Mouse (Mus musculus) midbrain, embryonic 10.5 days (tissue): ENCODE data around the gene Snapin. TPM values are rescaled to one million over a fixed set of nuclear protein-coding genes. Genes with fewer than 3 reads are reported as not detected.

Experiments
- DNase-seq: peaks from one replicate; pipeline ENCODE4 v3.0.0-alpha.2; 2017; ENCODE audit warnings: low spot score
- H3K27ac ChIP-seq: fragments of 300-500 bp; sonication (generic); replicated peaks from 2 replicates; pipeline ENCODE4 v1.5.1; 2016; ENCODE audit warnings: mild to moderate bottlenecking
- H3K27me3 ChIP-seq: fragments of 300-500 bp; sonication (generic); 2 replicates; pipeline ENCODE4 v1.6.1; 2016; ENCODE audit warnings: low read depth, mild to moderate bottlenecking; ENCODE audit not compliant: poor library complexity, severe bottlenecking
- H3K36me3 ChIP-seq: fragments of 300-500 bp; sonication (generic); 2 replicates; pipeline ENCODE4 v1.6.1; 2016; ENCODE audit warnings: mild to moderate bottlenecking, moderate library complexity
- H3K4me1 ChIP-seq: fragments of 300-500 bp; sonication (generic); 2 replicates; pipeline ENCODE4 v1.6.1; 2016
- H3K4me3 ChIP-seq: fragments of 300-500 bp; sonication (generic); 2 replicates; pipeline ENCODE4 v1.5.1; 2016; ENCODE audit warnings: mild to moderate bottlenecking, moderate library complexity
- H3K9me3 ChIP-seq: fragments of 300-500 bp; sonication (generic); replicated peaks from 2 replicates; pipeline ENCODE4 v1.6.1; 2016; ENCODE audit warnings: mild to moderate bottlenecking
- WGBS: fragments of 180-500 bp; shearing (Covaris S2); methylation state at CpG from one replicate; pipeline ENCODE4 v1.1.7; 2016; 5-methylcytosine and 5-hydroxymethylcytosine counted together
- polyA plus RNA-seq: library from polyadenylated mRNA; unstranded; fragments of >200 nt; fragmentation: Nextera tagmentation; extraction: Ambion mirVana; gene quantifications from 2 replicates; pipeline ENCODE4 v1.2.1, GENCODE M21; 2016

Gene Snapin
- polyA plus RNA-seq, 1 experiment from 2014 or later, result 65.5 TPM

DNA sequence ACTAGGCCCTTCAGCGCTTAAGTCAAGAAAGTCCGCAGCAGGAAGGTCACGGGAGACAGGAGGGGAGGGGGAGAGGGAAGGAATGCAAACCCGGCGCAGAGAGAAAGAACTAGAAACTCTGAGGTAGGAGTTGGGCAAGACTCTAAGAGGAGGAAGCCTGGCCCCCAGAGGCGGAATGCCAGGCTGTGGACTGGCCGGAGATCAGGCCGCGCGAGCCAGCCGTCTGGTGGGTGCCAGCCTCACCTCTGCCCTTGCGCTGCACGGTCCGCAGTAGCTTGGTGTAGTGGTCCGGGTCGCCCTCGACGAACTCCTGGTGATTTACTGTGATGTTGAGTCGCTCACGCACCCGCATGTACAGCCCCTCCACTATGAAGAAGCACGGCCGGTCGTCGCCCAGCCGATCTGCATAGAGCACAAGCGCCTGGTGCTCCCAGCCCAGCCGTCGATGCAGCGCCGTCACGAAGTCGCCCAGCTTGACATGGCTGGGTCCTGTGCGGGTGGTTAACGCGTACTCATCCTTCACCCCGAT, 26.2 kb downstream of the Snapin start:
- peaks cover 22% of the 10 kb centered on the region for H3K4me1 ChIP-seq
- peak overlapping the region; percentile 50 for H3K4me3 ChIP-seq
- 11% methylated on average over 37 of the region's 37 CpGs for WGBS
- H3K36me3 ChIP-seq, result no peaks in the 10 kb centered on the region
- no peaks in the 10 kb centered on the region for H3K9me3 ChIP-seq
- peak; percentile 33 for DNase-seq
- no peak overlapping the region; the same call in 1 of the 2 replicates for H3K27ac ChIP-seq
- H3K27me3 ChIP-seq, result peaks cover 73% of the 10 kb centered on the region

DNA sequence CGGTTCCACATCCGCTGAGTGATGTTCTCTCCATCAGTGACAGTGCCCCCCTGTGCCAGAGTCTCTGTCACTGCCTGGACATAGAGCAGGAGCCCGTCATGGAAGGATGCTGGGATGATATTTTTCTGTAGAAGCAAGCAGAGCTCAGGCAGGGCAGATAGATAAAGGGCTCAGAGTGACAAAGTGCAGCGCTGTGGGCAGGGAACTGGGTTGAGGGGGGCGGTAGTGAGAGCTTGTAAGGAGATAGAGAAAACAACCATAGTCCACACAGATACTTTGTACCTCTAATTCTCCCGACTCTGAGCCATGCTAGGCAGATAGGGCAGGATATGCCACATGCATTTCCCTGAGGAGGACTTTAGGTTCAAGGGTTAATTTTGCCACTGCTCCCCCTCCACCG, 28.3 kb downstream of the Snapin start:
- Histone ChIP-seq H3K27me3 (peaks cover 77% of the 10 kb centered on the region), H3K4me1 (peaks cover 22% of the 10 kb centered on the region), H3K27ac (no peak overlapping the region), H3K36me3 (no peaks in the 10 kb centered on the region), H3K4me3 (no peak overlapping the region), H3K9me3 (no peaks in the 10 kb centered on the region)
- WGBS, result 25% methylated on average over 7 of the region's 7 CpGs
- no peak for DNase-seq

DNA sequence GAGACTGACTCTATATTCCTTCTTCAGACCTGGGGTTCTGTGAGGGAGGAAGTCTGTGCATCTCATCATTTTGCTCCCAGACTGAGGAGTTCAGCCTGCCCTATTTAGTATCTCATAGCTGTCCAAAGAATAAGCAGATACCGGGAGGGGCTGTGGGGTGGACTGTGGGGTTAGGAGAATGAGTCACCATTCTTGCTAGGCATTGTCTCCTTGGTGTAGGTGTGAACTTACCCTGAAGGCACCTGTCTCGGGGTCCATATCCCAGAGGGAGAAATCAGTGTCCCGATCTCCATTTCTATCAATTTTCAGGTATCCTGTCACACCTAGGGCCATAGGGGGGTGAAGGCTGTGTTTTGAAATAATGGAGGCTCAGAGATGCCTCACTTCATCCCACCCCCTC, 28.9 kb downstream of the Snapin start:
- no peak for DNase-seq
- Histone ChIP-seq H3K27me3 (peaks cover 76% of the 10 kb centered on the region), H3K9me3 (no peaks in the 10 kb centered on the region), H3K36me3 (no peaks in the 10 kb centered on the region), H3K4me3 (no peak overlapping the region), H3K4me1 (peaks cover 22% of the 10 kb centered on the region), H3K27ac (no peak overlapping the region)
- WGBS, result 92% methylated on average over 3 of the region's 3 CpGs

DNA sequence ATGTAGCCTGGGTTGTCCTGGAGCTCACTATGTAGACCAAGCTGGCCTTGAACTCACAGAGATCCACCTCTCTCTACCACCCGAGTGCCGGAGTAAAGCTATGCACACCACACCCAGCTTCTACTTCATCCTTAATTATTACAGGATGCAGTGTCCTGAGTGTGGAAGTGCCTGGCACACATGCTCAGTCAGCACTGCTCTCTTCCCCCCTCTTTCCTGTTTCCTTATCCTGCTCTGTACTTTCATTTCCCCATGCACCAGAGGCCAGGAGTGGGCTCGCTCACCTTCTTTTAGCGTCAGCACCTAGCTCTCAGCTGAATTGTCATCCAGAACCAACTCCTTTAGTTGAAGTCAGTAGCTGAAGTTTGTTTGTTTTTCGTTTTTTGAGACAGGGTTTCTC, 30.5 kb downstream of the Snapin start:
- Histone ChIP-seq H3K4me3 (no peak overlapping the region), H3K27me3 (peaks cover 68% of the 10 kb centered on the region), H3K4me1 (peaks cover 11% of the 10 kb centered on the region), H3K9me3 (no peaks in the 10 kb centered on the region), H3K27ac (no peak overlapping the region), H3K36me3 (no peaks in the 10 kb centered on the region)
- DNase-seq, result no peak
- WGBS, result 85% methylated on average over 5 of the region's 5 CpGs

DNA sequence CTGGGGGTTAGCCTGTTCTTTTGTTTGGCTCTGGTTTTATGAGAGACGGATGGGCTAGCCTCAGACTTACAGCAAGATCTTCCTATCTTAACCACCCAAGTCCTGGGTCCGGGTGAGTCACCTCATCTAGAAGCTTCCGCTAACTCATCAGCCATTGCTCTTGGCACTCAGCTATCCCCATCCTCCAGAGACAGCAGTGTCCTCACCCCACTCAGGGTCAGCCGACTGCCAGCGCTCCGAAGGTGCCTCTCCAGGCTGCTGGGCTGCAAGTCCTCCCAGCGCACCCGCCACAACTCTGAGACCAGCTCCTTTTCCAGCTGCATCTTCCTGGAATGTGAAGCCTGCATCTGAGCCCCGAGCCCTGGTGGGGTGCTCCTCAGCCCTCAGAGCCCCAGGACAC, 31.1 kb downstream of the Snapin start:
- H3K27me3 ChIP-seq, result peaks cover 62% of the 10 kb centered on the region
- no peak overlapping the region for H3K27ac ChIP-seq
- WGBS, result 82% methylated on average over 9 of the region's 9 CpGs

DNA sequence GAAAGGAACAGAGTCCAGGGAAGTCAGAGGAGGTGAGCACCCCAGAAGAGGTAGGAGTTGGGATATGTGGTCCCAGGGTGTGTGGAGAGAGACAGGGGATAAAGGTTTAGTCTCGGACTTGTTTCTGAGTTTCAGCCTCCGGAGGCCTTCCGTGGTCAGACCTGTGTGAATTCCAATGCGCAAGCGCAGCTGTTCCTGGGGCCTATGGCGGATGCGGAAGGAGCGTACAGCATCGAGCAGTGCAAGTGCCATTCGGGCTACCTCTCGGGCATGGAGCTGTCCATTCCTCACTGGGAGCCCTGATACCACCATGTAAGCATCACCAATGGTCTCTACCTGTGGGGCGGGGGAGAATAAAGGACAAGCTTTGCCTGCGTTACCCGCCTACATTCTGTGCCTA, 35.9 kb downstream of the Snapin start:
- Histone ChIP-seq H3K9me3 (no peaks in the 10 kb centered on the region), H3K27me3 (peaks cover 18% of the 10 kb centered on the region; the same call in 1 of the 2 replicates), H3K4me3 (no peak overlapping the region), H3K36me3 (no peaks in the 10 kb centered on the region), H3K4me1 (peaks cover 12% of the 10 kb centered on the region), H3K27ac (no peak overlapping the region)
- no peak for DNase-seq
- 87% methylated on average over 14 of the region's 14 CpGs for WGBS

More for the DNA sequence above, 31.1 kb downstream of the Snapin start:
- Histone ChIP-seq H3K4me3 (no peak overlapping the region), H3K36me3 (no peaks in the 10 kb centered on the region), H3K9me3 (no peaks in the 10 kb centered on the region), H3K4me1 (peaks cover 5% of the 10 kb centered on the region)
- no peak for DNase-seq

DNA sequence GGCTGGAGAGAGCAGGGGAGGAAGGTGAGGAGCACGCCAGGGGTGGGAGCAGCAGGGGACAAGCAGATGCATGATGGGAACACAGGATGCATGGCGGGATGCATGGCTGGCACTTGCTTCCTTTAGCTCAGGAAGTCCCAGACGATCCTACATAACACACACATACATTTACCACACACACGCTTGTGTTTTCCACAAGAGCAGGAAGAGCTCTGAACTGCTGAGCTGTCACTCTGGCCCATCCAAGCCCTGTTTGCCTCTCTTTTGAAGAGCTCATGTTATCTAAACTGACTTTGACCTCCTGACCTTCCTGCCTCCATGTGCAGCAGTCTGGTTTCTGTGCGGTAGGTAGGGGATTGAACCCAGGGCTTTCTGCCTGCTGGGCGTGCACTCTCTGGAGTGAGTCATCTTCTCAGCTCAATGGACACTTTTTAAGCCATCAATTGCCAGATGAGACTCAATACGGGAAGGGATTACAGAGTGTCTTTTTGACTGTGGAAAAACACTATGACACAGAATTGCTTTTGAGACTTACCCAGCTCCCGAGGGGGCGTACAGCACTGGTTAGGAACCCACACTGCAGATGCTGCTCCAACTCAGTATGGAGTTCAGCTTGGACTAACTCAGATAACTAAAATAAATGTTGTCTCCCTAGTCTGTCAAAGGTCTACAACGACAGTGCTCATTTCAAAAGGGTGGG, 39.3 kb downstream of the Snapin start:
- 51% methylated on average over 10 of the region's 10 CpGs for WGBS
- peaks cover 31% of the 10 kb centered on the region for H3K4me1 ChIP-seq
- no peak for DNase-seq
- H3K36me3 ChIP-seq, result no peaks in the 10 kb centered on the region
- 0 out of 2 replicates have a peak overlapping the region, but pooled peaks have one; percentile 10 for H3K27ac ChIP-seq
- peaks cover 10% of the 10 kb centered on the region; the same call in 1 of the 2 replicates for H3K27me3 ChIP-seq
- no peaks in the 10 kb centered on the region for H3K9me3 ChIP-seq
- no peak overlapping the region for H3K4me3 ChIP-seq

DNA sequence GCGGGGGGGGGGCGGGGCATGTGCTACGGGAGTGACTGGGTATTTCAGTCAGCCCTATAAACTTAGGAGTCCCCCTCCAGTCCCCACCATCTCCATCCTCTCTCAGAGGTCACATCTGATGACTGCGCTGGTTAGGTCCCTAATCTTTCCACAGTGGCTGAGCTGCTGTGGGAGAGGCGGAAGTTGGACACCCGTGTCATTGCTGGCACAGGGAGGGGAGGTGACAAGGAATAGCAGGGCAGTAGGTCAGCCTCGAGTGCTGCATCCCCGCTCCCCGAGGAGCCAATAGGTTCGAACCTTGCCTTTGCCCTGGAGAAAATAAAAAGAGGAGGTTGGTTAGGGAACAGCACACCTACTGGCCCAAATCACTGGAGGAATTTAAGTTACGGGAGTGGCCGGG, 40.0 kb downstream of the Snapin start:
- H3K4me3 ChIP-seq, result no peak overlapping the region
- no peaks in the 10 kb centered on the region for H3K9me3 ChIP-seq
- H3K4me1 ChIP-seq, result peaks cover 38% of the 10 kb centered on the region
- no peak for DNase-seq
- 0 out of 2 replicates have a peak overlapping the region, but pooled peaks have one; percentile 10 for H3K27ac ChIP-seq
- H3K36me3 ChIP-seq, result no peaks in the 10 kb centered on the region
- WGBS, result 36% methylated on average over 12 of the region's 12 CpGs
- H3K27me3 ChIP-seq, result peaks cover 8% of the 10 kb centered on the region; the same call in 1 of the 2 replicates

DNA sequence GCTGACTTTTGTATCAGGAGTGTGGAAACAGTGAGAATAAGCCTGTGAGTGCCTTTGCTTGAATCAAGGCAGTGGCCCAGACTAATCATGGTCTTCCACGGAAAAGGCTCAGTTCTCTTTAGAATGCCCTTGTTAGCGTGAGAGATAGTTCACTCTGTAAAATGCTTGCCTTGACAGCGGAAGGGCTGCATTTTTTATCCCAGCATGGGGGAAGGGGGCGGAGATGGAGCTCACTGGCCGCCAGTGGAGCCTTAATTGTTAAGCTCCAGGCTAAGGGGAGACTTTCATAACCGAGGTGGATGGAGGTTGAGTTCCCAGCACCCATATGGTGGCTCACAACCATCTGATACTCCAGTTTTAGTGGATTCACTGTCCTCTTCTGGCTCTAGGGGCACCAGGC, 42.2 kb downstream of the Snapin start:
- peaks cover 4% of the 10 kb centered on the region; the same call in 1 of the 2 replicates for H3K27me3 ChIP-seq
- WGBS, result 31% methylated on average over 6 of the region's 6 CpGs
- no peak for DNase-seq
- no peak overlapping the region for H3K4me3 ChIP-seq
- H3K4me1 ChIP-seq, result peaks cover 42% of the 10 kb centered on the region
- H3K36me3 ChIP-seq, result no peaks in the 10 kb centered on the region
- H3K27ac ChIP-seq, result no peak overlapping the region
- H3K9me3 ChIP-seq, result no peaks in the 10 kb centered on the region

DNA sequence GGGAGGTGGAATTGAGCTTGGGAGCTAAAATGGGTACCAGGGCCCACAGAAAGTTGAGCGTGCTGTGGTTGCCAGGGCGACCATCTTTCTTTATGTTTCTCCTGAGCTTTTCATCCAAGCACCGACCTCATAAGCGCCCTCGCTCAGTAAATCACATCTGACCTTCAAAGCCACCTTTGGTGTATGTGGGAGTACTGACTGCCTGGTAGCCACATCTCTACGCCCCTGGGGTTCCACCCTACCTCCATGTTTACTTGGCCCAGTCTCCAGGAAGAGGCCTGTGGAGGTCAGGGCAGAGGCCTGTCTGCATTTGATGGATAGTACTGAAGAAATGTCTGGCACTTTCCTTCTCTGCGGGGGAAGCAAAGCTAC, 43.7 kb downstream of the Snapin start:
- DNase-seq, result no peak
- peaks cover 42% of the 10 kb centered on the region for H3K4me1 ChIP-seq
- H3K4me3 ChIP-seq, result peak overlapping the region; percentile 51
- peaks cover 4% of the 10 kb centered on the region; the same call in 1 of the 2 replicates for H3K27me3 ChIP-seq
- H3K27ac ChIP-seq, result peak overlapping the region; percentile 92
- no peaks in the 10 kb centered on the region for H3K36me3 ChIP-seq
- no peaks in the 10 kb centered on the region for H3K9me3 ChIP-seq
- WGBS, result 43% methylated on average over 7 of the region's 7 CpGs

DNA sequence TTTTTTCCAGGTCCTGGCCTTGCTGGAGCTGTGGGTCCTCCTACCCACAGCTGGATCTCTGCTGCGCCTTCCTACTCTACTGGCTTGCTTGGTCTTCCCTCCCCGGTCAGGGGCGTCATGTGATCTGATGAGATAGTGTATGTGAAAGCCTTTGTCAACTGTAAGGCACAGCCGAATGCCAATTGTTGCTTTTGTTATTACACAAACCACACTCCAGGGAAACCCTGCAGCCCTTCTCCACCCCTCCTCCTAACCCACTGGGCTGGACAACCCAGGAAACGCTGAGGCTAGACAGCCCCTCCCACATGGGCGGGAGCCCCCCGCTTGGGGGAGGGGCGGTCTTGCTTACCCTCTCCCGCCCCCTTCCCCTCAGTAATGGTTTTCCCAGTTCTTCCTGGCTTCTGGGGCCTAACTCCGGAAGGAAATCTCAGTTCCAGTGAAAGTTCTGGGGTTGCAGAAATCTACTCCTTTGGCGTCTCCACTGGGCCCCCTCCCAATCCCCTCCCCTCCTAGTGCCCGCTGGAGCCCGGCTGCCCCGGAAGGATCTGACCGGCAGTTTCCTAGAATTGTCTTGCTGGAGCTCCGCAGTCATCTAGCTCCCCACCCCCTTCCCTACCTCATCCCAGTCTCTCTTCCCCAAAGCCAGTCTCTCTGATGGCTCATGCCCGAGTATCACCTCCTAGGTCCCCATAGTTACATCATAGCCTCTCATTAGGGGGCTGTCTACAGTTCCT, 44.3 kb downstream of the Snapin start:
- DNase-seq, result peak; percentile 87
- peak overlapping the region; percentile 92 for H3K27ac ChIP-seq
- no peaks in the 10 kb centered on the region for H3K36me3 ChIP-seq
- 0% methylated on average over 17 of the region's 17 CpGs for WGBS
- no peaks in the 10 kb centered on the region for H3K9me3 ChIP-seq
- peaks cover 4% of the 10 kb centered on the region; the same call in 1 of the 2 replicates for H3K27me3 ChIP-seq
- peaks cover 40% of the 10 kb centered on the region for H3K4me1 ChIP-seq
- peak overlapping the region; percentile 51 for H3K4me3 ChIP-seq

DNA sequence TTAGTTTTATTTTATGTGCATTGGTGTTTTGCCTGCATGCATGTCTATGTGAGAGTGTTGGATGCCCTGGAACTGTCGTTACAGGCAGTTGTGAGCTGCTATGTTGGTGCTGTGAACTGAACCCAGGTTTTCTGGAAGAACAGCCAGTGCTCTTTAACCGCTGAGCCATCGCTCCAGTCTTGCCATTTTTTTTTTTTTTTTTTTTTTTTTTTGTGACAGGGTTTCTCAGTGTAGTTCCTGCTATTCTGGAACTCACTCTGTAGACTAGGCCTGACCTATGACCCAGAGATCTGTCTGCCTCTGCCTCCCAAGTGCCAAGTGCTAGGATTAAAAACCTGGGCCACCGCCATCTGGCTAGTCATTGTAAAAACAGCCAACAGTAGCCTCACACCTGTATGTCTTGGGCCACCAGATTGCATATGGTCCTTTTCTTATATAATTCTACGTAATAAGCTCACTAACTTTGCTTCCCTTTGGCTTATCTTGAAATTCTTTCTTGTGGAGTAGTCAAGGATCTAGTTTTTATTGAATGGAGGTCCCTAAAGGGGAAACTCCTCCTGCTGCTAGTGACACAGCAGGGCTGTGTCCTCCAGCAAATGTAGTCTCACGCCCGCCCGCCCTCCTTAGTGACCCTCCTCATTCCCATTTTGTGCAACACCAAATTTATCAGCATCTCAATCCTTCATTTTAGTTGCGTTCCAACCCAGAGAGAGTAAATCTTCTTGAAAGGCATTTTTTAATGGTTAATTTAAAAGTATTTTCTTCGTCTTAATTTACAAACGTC, 45.2 kb downstream of the Snapin start:
- 71% methylated on average over 11 of the region's 11 CpGs for WGBS
- no peaks in the 10 kb centered on the region for H3K36me3 ChIP-seq
- peaks cover 31% of the 10 kb centered on the region for H3K4me1 ChIP-seq
- DNase-seq, result no peak
- peak overlapping the region; percentile 92 for H3K27ac ChIP-seq
- peak overlapping the region; percentile 51 for H3K4me3 ChIP-seq
- peaks cover 2% of the 10 kb centered on the region; the same call in 1 of the 2 replicates for H3K27me3 ChIP-seq
- no peaks in the 10 kb centered on the region for H3K9me3 ChIP-seq
